Mouse (Mus musculus) fibroblast of lung, adult 2 months (primary cell): ENCODE measurements around the gene Eme1.

Experiments used
- DNase-seq: peaks from one replicate; pipeline ENCODE4 v3.0.0-alpha.2; 2011; ENCODE audit warnings: low read depth

Gene Eme1

GRCm38 (mm10) chr11:94597319-94597718 lies 56.4 kb downstream of the Eme1 start:
- DNase-seq: no peak

GRCm38 (mm10) chr11:94596311-94596852 lies 57.4 kb downstream of the Eme1 start:
- DNase-seq: no peak
